Mouse (Mus musculus): ENCODE data around the gene Spp1. TPM values are rescaled to one million over a fixed set of nuclear protein-coding genes. Genes with fewer than 3 reads are reported as not detected.

Gene Spp1
- total and polyA plus RNA-seq, 3 experiments = 0.35 to 0.77 TPM; not detected in 1

DNA sequence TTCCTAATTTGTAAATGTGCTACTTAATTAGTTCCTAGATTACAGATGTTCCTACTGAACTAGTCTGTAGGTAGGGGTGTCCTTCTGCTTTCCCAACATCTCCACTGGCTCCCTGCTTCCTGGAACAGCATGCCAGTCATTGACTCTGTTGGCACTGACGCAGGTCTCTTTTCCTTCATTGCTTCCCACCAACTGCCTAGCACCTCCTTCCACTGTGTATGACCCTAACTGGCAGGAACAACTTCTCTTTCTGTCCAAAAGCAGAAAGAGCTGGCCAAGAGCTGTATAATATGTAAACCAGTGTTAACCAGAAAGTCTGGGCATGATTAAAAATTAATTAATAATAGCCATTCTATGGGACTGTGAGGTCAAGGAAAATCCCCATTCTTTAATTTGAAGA is 17.2 kb upstream of the Spp1 start:
- Histone ChIP-seq H3K27ac (ENCODE audit: control insufficient read depth, low read depth, low read length) (no peak overlapping the region), H3K4me1 (ENCODE audit: control insufficient read depth in 1 of 2, insufficient read depth in 2 of 2, low read length in 2 of 2) (no peaks in the 10 kb centered on the region), H3K36me3 (ENCODE audit: control insufficient read depth in 1 of 2, insufficient read depth in 2 of 2, low read length in 2 of 2) (no peaks in the 10 kb centered on the region), H3K27me3 (ENCODE audit: control insufficient read depth in 1 of 2, insufficient read depth in 2 of 2, low read length in 2 of 2) (no peaks in the 10 kb centered on the region; a peak in 1 of 4 replicates), H3K79me2 (ENCODE audit: control insufficient read depth, insufficient read depth, low read length, poor library complexity) (no peaks in the 10 kb centered on the region), H3K9ac (ENCODE audit: control insufficient read depth, low read depth, low read length, poor library complexity, severe bottlenecking) (no peak overlapping the region), H3K4me3 (ENCODE audit: control insufficient read depth in 1 of 2, insufficient read depth in 1 of 2, low read depth in 2 of 2, low read length in 2 of 2) (no peak overlapping the region), H3K9me3 (replicated peaks; ENCODE audit: insufficient read depth, low read length) (no peaks in the 10 kb centered on the region)
- no peak for TF ChIP-seq CTCF (IDR thresholded peaks at IDR 0.05 in 2 of 3, conservative IDR thresholded peaks at IDR 0.05 in 1 of 3; ENCODE audit: control insufficient read depth in 1 of 3, insufficient read depth in 1 of 3, low read depth in 2 of 3, low read length in 3 of 3, poor library complexity in 1 of 3, severe bottlenecking in 1 of 3)
- no peak for TF ChIP-seq E2F4 (IDR thresholded peaks at IDR 0.05; ENCODE audit: borderline replicate concordance, low read depth, low read length)
- TF ChIP-seq SMC3 (IDR thresholded peaks at IDR 0.05; ENCODE audit: low read depth, low read length) = no peak
- no peak for TF ChIP-seq MEF2A (IDR thresholded peaks at IDR 0.05; ENCODE audit: extremely low read depth, insufficient replicate concordance, low read depth, low read length, poor library complexity, severe bottlenecking)
- TF ChIP-seq CHD1 (IDR thresholded peaks at IDR 0.05; ENCODE audit: low read depth, low read length) = no peak
- no peak for TF ChIP-seq MYC (IDR thresholded peaks at IDR 0.05; ENCODE audit: low read depth, low read length)
- TF ChIP-seq ZNF384 (IDR thresholded peaks at IDR 0.05; ENCODE audit: low read depth, low read length) = no peak
- TF ChIP-seq MXI1 (IDR thresholded peaks at IDR 0.05; ENCODE audit: low read depth, low read length) = no peak
- TF ChIP-seq EP300 (IDR thresholded peaks at IDR 0.05; ENCODE audit: low read depth in 1 of 2, low read length in 2 of 2) = no peak
- TF ChIP-seq MAZ (IDR thresholded peaks at IDR 0.05; ENCODE audit: low read depth, low read length) = no peak
- no peak for TF ChIP-seq TAL1 (IDR thresholded peaks at IDR 0.05; ENCODE audit: low read length)
- TF ChIP-seq MYB (IDR thresholded peaks at IDR 0.05; ENCODE audit: low read depth, low read length) = no peak
- no peak for TF ChIP-seq RAD21 (IDR thresholded peaks at IDR 0.05; ENCODE audit: low read depth, low read length)
- no peak for TF ChIP-seq MAFK (IDR thresholded peaks at IDR 0.05; ENCODE audit: borderline replicate concordance, low read depth, low read length)
- no peak for TF ChIP-seq TBP (IDR thresholded peaks at IDR 0.05; ENCODE audit: low read depth, low read length)
- TF ChIP-seq ELF1 (IDR thresholded peaks at IDR 0.05; ENCODE audit: low read depth, low read length) = no peak
- DNase-seq (ENCODE audit: low read depth, low spot score) = no peak

DNA sequence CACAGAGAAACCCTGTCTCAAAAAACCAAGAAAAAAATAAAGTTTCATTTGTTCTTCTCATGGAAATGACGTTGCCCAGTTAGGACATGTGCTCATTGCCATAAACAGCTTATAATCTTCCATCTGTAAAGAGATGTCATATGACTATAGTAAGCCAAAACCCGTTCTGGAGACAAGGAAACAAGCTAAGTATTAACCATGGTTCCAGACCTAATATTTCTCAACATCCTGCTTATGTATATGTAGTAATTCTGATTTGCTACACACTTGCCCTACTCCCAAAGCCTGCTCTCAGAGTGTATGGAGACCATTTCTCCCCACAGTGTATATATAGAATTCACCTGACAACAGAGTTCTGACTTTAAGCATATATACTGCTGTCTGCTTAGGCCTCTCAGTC is 12.9 kb upstream of the Spp1 start:
- no peak overlapping the region for H3K9ac ChIP-seq (ENCODE audit: control insufficient read depth, low read depth, low read length, poor library complexity, severe bottlenecking)
- TF ChIP-seq SMC3 (IDR thresholded peaks at IDR 0.05; ENCODE audit: low read depth, low read length) (no peak), NRF1 (IDR thresholded peaks at IDR 0.05; ENCODE audit: insufficient read depth, low read depth, low read length, poor library complexity, severe bottlenecking) (no peak), POLR2AphosphoS5 (IDR thresholded peaks at IDR 0.05; ENCODE audit: borderline replicate concordance, low read depth, low read length) (no peak), ZKSCAN1 (IDR thresholded peaks at IDR 0.05; ENCODE audit: low read depth, low read length) (no peak), ELF1 (IDR thresholded peaks at IDR 0.05; ENCODE audit: low read depth, low read length) (no peak), KAT2A (conservative IDR thresholded peaks at IDR 0.05; ENCODE audit: low read depth, low read length) (no peak), CTCF (IDR thresholded peaks at IDR 0.05 in 2 of 3, conservative IDR thresholded peaks at IDR 0.05 in 1 of 3; ENCODE audit: control insufficient read depth in 1 of 3, insufficient read depth in 1 of 3, low read depth in 2 of 3, low read length in 3 of 3, poor library complexity in 1 of 3, severe bottlenecking in 1 of 3) (no peak), TAL1 (IDR thresholded peaks at IDR 0.05; ENCODE audit: low read length) (no peak), TCF12 (IDR thresholded peaks at IDR 0.05; ENCODE audit: low read depth, low read length) (no peak)
- no peaks in the 10 kb centered on the region for H3K79me2 ChIP-seq (ENCODE audit: control insufficient read depth, insufficient read depth, low read length, poor library complexity)
- no peaks in the 10 kb centered on the region; a peak in 1 of 4 replicates for H3K27me3 ChIP-seq (ENCODE audit: control insufficient read depth in 1 of 2, insufficient read depth in 2 of 2, low read length in 2 of 2)
- H3K4me3 ChIP-seq (ENCODE audit: control insufficient read depth in 1 of 2, insufficient read depth in 1 of 2, low read depth in 2 of 2, low read length in 2 of 2) = no peak overlapping the region
- no peak for DNase-seq (ENCODE audit: low read depth, low spot score)
- H3K4me1 ChIP-seq (ENCODE audit: control insufficient read depth in 1 of 2, insufficient read depth in 2 of 2, low read length in 2 of 2) = no peaks in the 10 kb centered on the region
- no peaks in the 10 kb centered on the region for H3K9me3 ChIP-seq (replicated peaks; ENCODE audit: insufficient read depth, low read length)
- no peaks in the 10 kb centered on the region for H3K36me3 ChIP-seq (ENCODE audit: control insufficient read depth in 1 of 2, insufficient read depth in 2 of 2, low read length in 2 of 2)
- H3K27ac ChIP-seq (ENCODE audit: control insufficient read depth, low read depth, low read length) = no peak overlapping the region
